22 mouse cellular contexts compared by ENCODE assay signal in genomic region chr4:63702006-63702704, GRCm38 (mm10). TPM values are rescaled to one million over a fixed set of nuclear protein-coding genes. Genes with fewer than 3 reads are reported as not detected.
"Had no signal": no experiment of that assay in that cellular context is flagged by ENCODE, and none has a peak within 500 bp of the region (broad histone marks: within the 10 kb centered on the region; RNA-seq: fewer than 3 reads in every experiment).

No protein-coding gene starts in this region.

- H3K27me3 ChIP-seq: kidney, embryonic 15.5 days; limb, embryonic 13.5 days; neural tube, embryonic 13.5 days had no signal

- H3K4me3 ChIP-seq: kidney, embryonic 15.5 days; limb, embryonic 13.5 days; neural tube, embryonic 13.5 days; stomach, embryonic 15.5 days had no signal

- H3K4me2 ChIP-seq: kidney, embryonic 15.5 days; limb, embryonic 13.5 days; neural tube, embryonic 13.5 days; stomach, embryonic 15.5 days had no signal

- H3K36me3 ChIP-seq: kidney, embryonic 15.5 days; limb, embryonic 13.5 days; neural tube, embryonic 13.5 days; stomach, embryonic 15.5 days had no signal

- DNase-seq: kidney, adult 2 months; kidney, postnatal 14 days; left cerebral cortex, postnatal 4 days; lung, adult 18-20 months; midbrain, embryonic 14.5 days; retina, postnatal 1 day; right cerebral cortex, postnatal 4 days; spleen, adult 18-20 months; thymus, postnatal 14 days had no signal

RNA-seq across cellular contexts. Expression of gene Gm11214, which starts 39.0 kb away (rescaled TPM):
- total RNA-seq: layer of hippocampus, adult 8-10 months; layer of hippocampus, postnatal 14 days; left cerebral cortex, adult 18-20 months; left cerebral cortex, postnatal 10 days; left cerebral cortex, postnatal 4 days; liver, adult 2 months; megakaryocyte-erythroid progenitor cell, adult 5-6 weeks had no signal
- polyA plus RNA-seq: kidney, adult 2 months; kidney, embryonic 15.5 days; large intestine, adult 2 months; limb, embryonic 13.5 days; liver, adult 2 months; liver, embryonic 14.5 days; lung, embryonic 16.5 days; midbrain, embryonic 14.5 days; neural tube, embryonic 13.5 days; stomach, embryonic 15.5 days had no signal

RNA-seq across cellular contexts. Expression of gene Tnfsf15, which starts 42.8 kb away (rescaled TPM):
- total RNA-seq: layer of hippocampus, adult 8-10 months; layer of hippocampus, postnatal 14 days; left cerebral cortex, postnatal 4 days; megakaryocyte-erythroid progenitor cell, adult 5-6 weeks had no signal
- polyA plus RNA-seq: liver, adult 2 months; midbrain, embryonic 14.5 days; neural tube, embryonic 13.5 days had no signal
